Mouse (Mus musculus) limb, embryonic 15.5 days (tissue): Measurements from ENCODE around the gene Lhx1. TPM values are rescaled to one million over a fixed set of nuclear protein-coding genes. Genes with fewer than 3 reads are reported as not detected.
A peak's percentile ranks its signal among the peaks of the same experiment; 100 is the strongest.

Experiments used
- ATAC-seq: fragments of 200-750 bp; cut with Nextera tagmentation; 2 replicates; pipeline ENCODE4 v1.8.0; 2017; ENCODE audit warnings: low read depth, moderate TSS enrichment; ENCODE audit not compliant: insufficient number of reproducible peaks, low FRiP score, low TSS enrichment
- H3K27ac ChIP-seq: fragments of 300-500 bp; sonication (generic); 2 replicates; pipeline ENCODE4 v1.5.1; 2015; ENCODE audit warnings: moderate library complexity, mild to moderate bottlenecking, inconsistent platforms
- H3K27me3 ChIP-seq: fragments of 300-500 bp; sonication (generic); 2 replicates; pipeline ENCODE4 v1.6.1; 2015; ENCODE audit warnings: inconsistent platforms
- H3K36me3 ChIP-seq: fragments of 300-500 bp; sonication (generic); 2 replicates; pipeline ENCODE4 v1.6.1; 2015; ENCODE audit warnings: inconsistent platforms
- H3K4me1 ChIP-seq: fragments of 300-500 bp; sonication (generic); 2 replicates; pipeline ENCODE4 v1.6.1; 2015; ENCODE audit warnings: inconsistent platforms
- H3K4me2 ChIP-seq: fragments of 300-500 bp; sonication (generic); 2 replicates; pipeline ENCODE4 v1.6.1; 2015; ENCODE audit warnings: mild to moderate bottlenecking, inconsistent platforms
- H3K4me3 ChIP-seq: fragments of 300-500 bp; sonication (generic); 2 replicates; pipeline ENCODE4 v1.5.1; 2015; ENCODE audit warnings: mild to moderate bottlenecking, inconsistent platforms
- H3K9ac ChIP-seq: fragments of 300-500 bp; sonication (generic); 2 replicates; pipeline ENCODE4 v1.6.1; 2015; ENCODE audit warnings: inconsistent platforms
- H3K9me3 ChIP-seq: fragments of 300-500 bp; sonication (generic); 2 replicates; pipeline ENCODE4 v1.6.1; 2016; ENCODE audit warnings: inconsistent platforms
- WGBS: fragments of 180-500 bp; shearing (Covaris S2); methylation state at CpG from one replicate; pipeline ENCODE4 v1.1.7; 2015; 5-methylcytosine and 5-hydroxymethylcytosine counted together
- polyA plus RNA-seq: library from polyadenylated mRNA; unstranded; fragments of >200 nt; fragmentation: Nextera tagmentation; extraction: Ambion mirVana; gene quantifications from 2 replicates; pipeline ENCODE4 v1.2.1, GENCODE M21; 2015

The Lhx1 gene
- polyA plus RNA-seq, 1 experiment from 2014 or later, result 0.09 TPM

DNA sequence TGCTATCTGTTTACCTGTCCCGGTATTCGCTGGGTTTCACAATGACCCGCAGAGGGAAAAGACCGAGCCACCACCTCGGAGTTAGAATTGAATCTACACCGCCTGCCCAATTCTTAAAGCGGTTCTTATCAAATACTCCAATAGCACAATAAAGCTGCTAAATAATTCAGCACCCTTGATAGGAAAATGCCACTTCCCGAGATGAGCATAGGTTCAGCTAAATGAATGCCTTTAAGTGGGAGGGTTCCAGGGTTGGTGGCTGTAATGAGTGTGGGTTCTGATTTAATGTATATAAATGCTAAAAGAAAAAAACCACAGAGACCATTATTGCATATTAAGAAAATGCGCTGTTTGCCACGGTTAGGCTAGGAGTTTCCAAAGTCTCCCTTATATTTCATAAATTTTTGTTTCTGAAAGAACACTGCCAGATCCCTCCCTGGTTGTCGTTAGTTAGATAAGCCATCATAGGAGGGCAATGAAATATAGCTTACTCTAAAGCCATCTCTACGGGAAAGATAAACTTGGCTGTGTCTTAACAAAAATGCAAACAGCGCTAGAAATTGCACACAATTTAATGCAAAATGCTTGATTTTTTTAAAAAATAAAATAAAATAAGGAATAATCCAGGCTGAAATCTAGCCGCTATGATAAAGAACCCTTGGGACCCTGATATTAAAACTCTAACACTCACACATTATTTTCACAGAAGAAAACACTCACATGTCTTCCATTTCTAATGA, 8.7 kb downstream of the Lhx1 start:
- no peak overlapping the region for H3K27ac ChIP-seq
- 10% methylated on average over 14 of the region's 14 CpGs for WGBS
- H3K4me3 ChIP-seq, result no peak overlapping the region
- H3K9ac ChIP-seq, result no peak overlapping the region
- peaks cover 67% of the 10 kb centered on the region for H3K27me3 ChIP-seq
- no peaks in the 10 kb centered on the region for H3K36me3 ChIP-seq
- H3K4me1 ChIP-seq, result peaks cover 15% of the 10 kb centered on the region
- H3K9me3 ChIP-seq, result no peaks in the 10 kb centered on the region
- ATAC-seq, result no peak
- no peak overlapping the region for H3K4me2 ChIP-seq

DNA sequence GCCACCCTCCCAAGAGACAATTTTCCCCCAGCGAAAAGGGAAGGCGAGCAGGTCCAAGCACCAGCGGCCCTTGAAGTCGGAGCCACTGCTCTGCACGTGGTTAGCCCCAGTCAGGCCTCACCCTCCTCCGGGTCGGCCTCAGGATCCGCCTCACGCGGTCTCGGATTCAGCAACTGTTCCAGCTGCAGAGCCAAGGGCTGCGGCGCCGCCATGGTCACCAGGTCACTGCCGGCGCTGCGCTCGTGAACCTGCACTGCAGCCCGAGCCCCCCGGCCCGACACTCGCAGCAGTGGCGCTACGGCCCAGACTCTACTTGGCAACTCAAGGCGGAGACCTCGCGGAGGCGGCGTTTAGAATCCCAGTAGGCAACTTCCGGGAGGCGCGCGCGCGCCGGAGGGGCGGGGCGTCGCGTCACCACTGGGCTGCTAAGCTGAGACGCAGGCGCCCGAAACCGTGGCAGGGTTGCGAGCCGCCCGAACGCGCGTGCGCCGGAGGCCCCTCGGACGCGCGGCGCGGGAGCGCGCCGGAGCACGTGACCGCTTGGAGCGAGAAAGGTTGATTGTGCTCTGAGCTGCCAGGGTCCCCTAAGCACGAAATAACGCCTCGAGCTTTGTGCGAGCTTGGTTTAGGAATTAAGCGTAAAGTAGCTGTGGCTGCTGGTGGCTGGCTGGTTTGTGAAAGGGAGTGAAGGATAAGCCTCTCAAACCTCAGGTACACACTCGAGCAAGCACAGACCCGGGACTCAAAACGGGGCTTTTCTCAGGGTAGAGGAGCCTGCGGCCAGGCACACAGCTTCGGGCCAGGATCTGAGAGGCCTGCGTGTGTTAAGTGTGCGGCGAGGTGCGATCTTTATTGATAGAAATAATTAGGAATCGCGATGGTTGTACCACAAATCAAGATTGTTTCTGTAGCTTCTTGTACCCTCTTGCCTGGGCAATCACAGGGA, 11.9 kb downstream of the Lhx1 start, which contains the start of gene Aatf:
TSS of gene Aatf (minus strand) at position 352 of the 946 bp plus-strand sequence.
- WGBS, result under 1% methylated on average over 80 of the region's 80 CpGs
- peaks cover 35% of the 10 kb centered on the region for H3K27me3 ChIP-seq

DNA sequence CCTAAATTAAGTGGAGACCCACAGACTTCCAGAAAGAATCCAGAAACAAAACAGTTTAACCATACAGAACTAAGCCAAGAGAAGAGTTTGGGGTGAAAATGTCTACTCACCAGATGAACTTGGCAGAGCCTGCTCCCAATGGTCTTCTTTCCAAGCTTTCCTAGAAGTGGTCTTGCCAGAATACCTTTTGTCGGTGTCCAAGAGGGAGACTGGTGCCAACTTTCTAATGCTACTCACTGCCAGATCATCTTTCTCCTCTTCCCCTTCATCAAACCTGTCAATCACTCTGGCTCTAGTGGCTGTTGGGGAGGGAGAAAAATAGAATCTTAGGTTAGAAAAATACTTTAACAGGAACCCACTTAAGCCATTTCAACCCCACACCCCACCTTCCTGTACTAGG, 13.3 kb downstream of the Lhx1 start:
- Histone ChIP-seq H3K4me1 (peaks cover 12% of the 10 kb centered on the region; the same call in 1 of the 2 replicates), H3K27me3 (peaks cover 29% of the 10 kb centered on the region), H3K36me3 (peaks cover 16% of the 10 kb centered on the region), H3K4me2 (peak overlapping the region; percentile 71; the same call in 1 of the 2 replicates), H3K9ac (no peak overlapping the region), H3K27ac (no peak overlapping the region), H3K4me3 (peak overlapping the region; percentile 74; the same call in 1 of the 2 replicates), H3K9me3 (no peaks in the 10 kb centered on the region)
- ATAC-seq, result no peak
- WGBS, result 71% methylated on average over 1 of the region's 1 CpGs

More for the DNA sequence above, 11.9 kb downstream of the Lhx1 start, which contains the start of gene Aatf:
- ATAC-seq, result peak; percentile 98
- Histone ChIP-seq H3K9ac (peak within 1 kb of the TSS; percentile 73), H3K36me3 (peaks cover 11% of the 10 kb centered on the region), H3K4me1 (peaks cover 12% of the 10 kb centered on the region; the same call in 1 of the 2 replicates), H3K4me2 (peak within 1 kb of the TSS; percentile 71), H3K4me3 (peak within 1 kb of the TSS; percentile 74), H3K27ac (peak within 1 kb of the TSS; percentile 76), H3K9me3 (no peaks in the 10 kb centered on the region)

DNA sequence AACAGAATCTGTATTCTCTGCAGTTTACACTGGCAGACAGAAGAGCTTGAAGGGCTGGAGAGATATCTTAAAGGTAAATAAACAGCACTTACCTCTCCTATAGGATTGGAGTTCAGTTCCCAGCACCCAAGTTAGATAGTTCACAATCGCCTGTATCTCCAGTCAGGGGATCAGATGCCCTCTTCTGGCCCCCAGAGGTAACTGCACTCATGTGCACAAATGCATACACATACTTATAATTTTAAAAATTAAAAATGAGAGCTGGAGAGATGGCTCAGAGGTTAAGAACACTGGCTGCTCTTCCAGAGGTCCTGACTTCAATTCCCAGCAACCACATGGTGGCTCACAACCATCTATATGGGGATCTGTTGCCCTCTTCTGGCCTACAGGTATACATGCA, 21.0 kb downstream of the Lhx1 start:
- Histone ChIP-seq H3K27ac (no peak overlapping the region), H3K4me2 (no peak overlapping the region), H3K9me3 (no peaks in the 10 kb centered on the region), H3K9ac (no peak overlapping the region), H3K36me3 (peaks cover 38% of the 10 kb centered on the region), H3K4me1 (no peaks in the 10 kb centered on the region), H3K27me3 (no peaks in the 10 kb centered on the region), H3K4me3 (no peak overlapping the region)
- WGBS, result 97% methylated on average over 1 of the region's 1 CpGs
- ATAC-seq, result no peak

DNA sequence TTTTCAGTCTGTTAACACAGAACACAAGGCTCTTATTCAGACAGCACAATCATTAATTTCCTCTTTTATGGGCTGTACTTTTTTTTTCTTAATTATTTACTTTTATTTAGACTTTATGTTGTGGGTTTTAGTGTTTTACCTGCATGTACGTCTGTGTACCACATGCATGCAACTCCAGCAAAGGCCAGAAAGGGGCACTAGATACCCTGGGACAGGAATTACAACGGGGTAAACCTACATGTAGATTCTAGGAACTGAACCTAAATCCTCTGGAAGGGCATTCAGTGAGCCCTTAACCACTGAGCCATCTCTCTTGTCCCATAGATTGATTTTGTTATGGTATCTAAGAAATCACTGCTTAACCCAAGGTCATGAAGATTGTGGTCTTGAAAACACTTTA, 27.4 kb downstream of the Lhx1 start:
- Histone ChIP-seq H3K27me3 (no peaks in the 10 kb centered on the region), H3K4me2 (no peak overlapping the region), H3K4me3 (no peak overlapping the region), H3K27ac (no peak overlapping the region), H3K36me3 (peaks cover 20% of the 10 kb centered on the region), H3K9ac (no peak overlapping the region), H3K9me3 (no peaks in the 10 kb centered on the region), H3K4me1 (no peaks in the 10 kb centered on the region)
- ATAC-seq, result no peak
- WGBS, result 59% methylated on average over 2 of the region's 2 CpGs

DNA sequence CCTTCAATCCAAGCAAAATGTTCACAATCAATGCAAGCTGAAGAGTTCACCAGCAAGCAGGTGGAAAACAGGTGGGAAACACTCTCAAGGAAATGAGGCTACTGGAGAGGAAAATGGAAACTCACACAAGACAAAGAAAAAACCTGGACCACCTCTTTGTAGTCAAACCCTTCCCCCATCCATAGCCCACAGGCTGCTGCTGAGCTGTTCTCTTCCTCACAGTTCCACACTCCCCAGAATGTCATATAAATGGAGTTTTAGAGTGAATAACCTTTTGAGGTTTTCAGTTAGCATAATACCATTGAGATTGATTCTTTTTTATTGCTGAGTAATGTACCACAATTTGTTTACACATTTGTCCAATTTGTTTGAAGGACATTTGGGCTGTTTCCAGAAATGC, 28.4 kb downstream of the Lhx1 start:
- H3K4me1 ChIP-seq, result no peaks in the 10 kb centered on the region
- H3K9ac ChIP-seq, result no peak overlapping the region
- no peak overlapping the region for H3K4me3 ChIP-seq
- H3K36me3 ChIP-seq, result peaks cover 24% of the 10 kb centered on the region
- H3K4me2 ChIP-seq, result no peak overlapping the region
- H3K27me3 ChIP-seq, result no peaks in the 10 kb centered on the region
- no peaks in the 10 kb centered on the region for H3K9me3 ChIP-seq
- no peak for ATAC-seq
- H3K27ac ChIP-seq, result no peak overlapping the region

DNA sequence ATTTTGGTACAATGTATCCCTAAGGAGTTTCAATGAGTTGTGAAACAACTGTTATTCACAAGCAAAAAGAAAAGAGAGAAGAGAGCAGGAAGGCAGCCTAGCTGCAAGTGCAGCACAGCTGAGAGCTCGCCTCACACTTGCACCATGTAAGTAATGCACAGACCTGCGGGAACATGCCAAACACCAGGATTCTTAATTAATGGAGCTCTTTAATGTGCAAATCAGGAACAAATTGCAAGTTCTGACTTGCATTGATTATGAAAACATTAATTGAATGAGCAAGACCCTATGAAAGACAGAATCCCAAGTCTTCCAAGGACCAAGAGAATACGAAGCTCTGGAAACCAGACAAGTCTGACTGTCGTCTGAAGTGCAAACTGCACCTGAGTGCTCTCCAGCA, 29.6 kb downstream of the Lhx1 start:
- H3K27me3 ChIP-seq, result no peaks in the 10 kb centered on the region
- H3K4me2 ChIP-seq, result no peak overlapping the region
- H3K4me3 ChIP-seq, result no peak overlapping the region
- no peak for ATAC-seq
- H3K27ac ChIP-seq, result no peak overlapping the region
- H3K4me1 ChIP-seq, result no peaks in the 10 kb centered on the region
- H3K9ac ChIP-seq, result no peak overlapping the region
- peaks cover 31% of the 10 kb centered on the region for H3K36me3 ChIP-seq
- H3K9me3 ChIP-seq, result no peaks in the 10 kb centered on the region
- WGBS, result 59% methylated on average over 4 of the region's 4 CpGs

DNA sequence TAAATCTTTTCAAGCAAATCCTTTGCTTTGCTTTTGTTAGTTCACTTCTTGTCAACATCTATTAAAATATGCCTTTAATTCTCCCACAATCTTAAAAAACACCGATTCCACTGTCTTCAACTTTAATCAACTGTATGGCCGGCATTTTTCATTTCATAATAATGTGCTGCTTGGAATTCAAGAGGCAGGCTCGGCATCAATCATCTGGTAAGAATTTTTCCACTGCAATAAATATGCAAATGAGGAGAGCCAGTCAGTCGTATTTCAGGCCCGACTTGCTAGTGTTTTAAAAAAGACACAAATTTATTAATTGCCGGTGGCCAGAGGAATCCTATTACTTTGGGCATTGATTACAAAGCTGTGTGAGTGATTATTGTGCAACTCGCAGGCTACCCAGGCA, 43.7 kb downstream of the Lhx1 start:
- Histone ChIP-seq H3K36me3 (no peaks in the 10 kb centered on the region), H3K9me3 (no peaks in the 10 kb centered on the region), H3K4me1 (no peaks in the 10 kb centered on the region), H3K4me2 (no peak overlapping the region), H3K27ac (no peak overlapping the region), H3K27me3 (no peaks in the 10 kb centered on the region), H3K4me3 (no peak overlapping the region), H3K9ac (no peak overlapping the region)
- no peak for ATAC-seq
- WGBS, result 48% methylated on average over 7 of the region's 7 CpGs

DNA sequence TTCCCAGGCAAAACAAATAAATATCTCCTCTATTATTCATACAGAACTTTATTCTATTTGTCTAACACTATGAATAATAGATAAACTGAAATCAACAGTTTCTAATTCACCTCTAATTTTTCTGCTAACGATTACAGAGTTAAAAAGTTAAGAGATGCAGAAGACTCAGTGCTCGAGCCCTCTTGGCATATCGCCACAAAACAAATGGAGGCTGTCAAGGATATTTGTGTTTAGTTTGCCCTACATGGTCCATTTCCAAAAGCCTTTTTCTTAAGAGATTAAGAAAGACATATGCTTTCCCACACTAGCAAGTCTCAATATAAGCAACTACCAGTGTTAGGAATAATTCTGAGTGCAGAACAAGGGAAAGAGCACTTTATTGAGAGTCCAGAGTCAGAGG, 44.9 kb downstream of the Lhx1 start:
- H3K27ac ChIP-seq, result no peak overlapping the region
- no peaks in the 10 kb centered on the region for H3K27me3 ChIP-seq
- H3K36me3 ChIP-seq, result no peaks in the 10 kb centered on the region
- H3K9me3 ChIP-seq, result no peaks in the 10 kb centered on the region
- ATAC-seq, result no peak
- no peaks in the 10 kb centered on the region for H3K4me1 ChIP-seq
- 63% methylated on average over 3 of the region's 3 CpGs for WGBS
- H3K4me2 ChIP-seq, result no peak overlapping the region
- H3K9ac ChIP-seq, result no peak overlapping the region
- no peak overlapping the region for H3K4me3 ChIP-seq

DNA sequence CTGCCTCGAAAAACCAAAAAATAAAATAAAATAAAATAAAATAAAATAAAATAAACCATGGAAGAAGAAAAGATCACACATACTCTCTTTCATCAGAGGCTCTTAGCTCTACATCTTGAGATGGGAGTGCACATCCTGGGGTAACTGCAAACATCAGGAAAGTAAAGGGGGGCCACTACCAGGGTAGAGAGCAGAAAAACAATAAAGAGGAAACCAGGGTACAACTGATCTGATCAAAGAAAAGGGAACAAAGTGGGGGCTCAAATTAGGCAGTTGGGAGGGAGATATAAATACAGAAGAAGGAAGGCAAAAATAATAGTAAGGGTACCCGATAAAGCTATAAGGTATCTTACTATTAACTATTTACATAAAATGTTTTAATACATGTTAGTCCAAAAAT, 48.7 kb downstream of the Lhx1 start:
- Histone ChIP-seq H3K4me1 (no peaks in the 10 kb centered on the region), H3K9me3 (no peaks in the 10 kb centered on the region), H3K4me2 (no peak overlapping the region), H3K36me3 (peaks cover 8% of the 10 kb centered on the region; the same call in 1 of the 2 replicates), H3K4me3 (no peak overlapping the region), H3K27me3 (no peaks in the 10 kb centered on the region), H3K9ac (no peak overlapping the region), H3K27ac (no peak overlapping the region)
- 100% methylated on average over 2 of the region's 2 CpGs for WGBS
- no peak for ATAC-seq

DNA sequence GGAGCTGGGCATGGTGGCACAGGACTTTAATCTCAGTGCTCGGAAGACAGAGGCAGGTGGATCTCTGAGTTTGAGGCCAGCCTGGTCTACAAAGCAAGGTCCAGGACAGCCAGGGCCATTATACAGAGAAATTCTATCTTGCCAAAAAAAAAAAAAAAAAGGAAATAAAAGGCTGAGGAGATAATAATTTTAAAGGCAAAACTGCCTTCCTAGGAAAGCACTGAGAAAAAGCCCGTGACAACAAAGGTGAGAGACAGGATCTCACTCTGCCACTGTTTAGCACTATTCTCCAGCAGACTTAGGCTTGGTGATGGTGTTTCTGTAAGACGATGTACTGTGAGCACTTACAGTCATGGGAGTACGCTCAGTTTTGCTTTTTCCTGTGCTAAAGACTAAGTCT, 49.3 kb downstream of the Lhx1 start:
- H3K36me3 ChIP-seq, result peaks cover 8% of the 10 kb centered on the region; the same call in 1 of the 2 replicates
- H3K4me2 ChIP-seq, result no peak overlapping the region
- no peak for ATAC-seq
- 87% methylated on average over 4 of the region's 4 CpGs for WGBS
- H3K4me1 ChIP-seq, result no peaks in the 10 kb centered on the region
- no peak overlapping the region for H3K4me3 ChIP-seq
- H3K9ac ChIP-seq, result no peak overlapping the region
- no peaks in the 10 kb centered on the region for H3K9me3 ChIP-seq
- H3K27ac ChIP-seq, result no peak overlapping the region
- H3K27me3 ChIP-seq, result no peaks in the 10 kb centered on the region

DNA sequence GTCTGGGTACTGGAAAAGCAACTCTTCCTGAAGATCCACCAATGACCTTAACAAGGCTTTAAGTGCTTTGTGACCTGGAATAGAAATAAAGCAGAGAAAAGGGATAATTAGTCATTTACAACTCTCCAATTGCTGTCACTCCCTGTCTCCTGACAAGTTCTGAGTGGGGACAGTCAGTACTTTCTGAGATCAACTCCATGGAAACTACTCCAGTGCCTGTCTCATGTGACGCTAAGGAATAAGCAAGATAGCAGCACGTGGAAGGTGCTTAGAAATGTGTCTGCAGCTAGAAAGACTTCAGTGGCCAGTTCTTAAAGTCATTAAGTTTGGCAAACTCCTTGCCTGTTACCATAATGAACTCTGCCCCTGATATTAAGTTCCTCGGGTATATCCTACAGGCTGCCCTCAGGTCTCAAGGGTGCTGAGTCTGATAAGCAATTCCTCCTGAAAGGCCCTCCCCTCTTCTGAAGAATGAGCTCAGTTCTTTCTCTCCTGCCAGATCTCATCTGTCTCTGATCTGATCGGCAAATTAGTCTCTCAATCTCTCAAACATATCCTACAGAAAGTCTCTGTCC, 52.2 kb downstream of the Lhx1 start:
- Histone ChIP-seq H3K9me3 (no peaks in the 10 kb centered on the region), H3K4me2 (no peak overlapping the region), H3K27me3 (no peaks in the 10 kb centered on the region), H3K4me1 (no peaks in the 10 kb centered on the region), H3K36me3 (peaks cover 17% of the 10 kb centered on the region), H3K4me3 (no peak overlapping the region), H3K27ac (no peak overlapping the region), H3K9ac (no peak overlapping the region)
- 81% methylated on average over 4 of the region's 4 CpGs for WGBS
- ATAC-seq, result no peak
